Mouse (Mus musculus): Measurements from ENCODE around the gene Mief2. TPM values are rescaled to one million over a fixed set of nuclear protein-coding genes. Genes with fewer than 3 reads are reported as not detected.

Mief2 gene
- 24.5 and 24.6 TPM in 2 replicates for polyA plus RNA-seq (2012; rRNA removed; ENCODE audit: low replicate concordance)

GRCm38 (mm10) chr11:60728260-60728761 is at the start of gene Mief2:
Gene Mief2 (plus strand): TSS chr11:60728398.

GRCm38 (mm10) chr11:60699524-60700075 is 28.6 kb upstream of the Mief2 start, which contains the start of gene Llgl1:
Gene Llgl1 (plus strand): TSS chr11:60699723.

GRCm38 (mm10) chr11:60726601-60727391 is 1.4 kb upstream of the Mief2 start, which contains the start of gene Flii:
Gene Flii (minus strand): TSS chr11:60727263.

GRCm38 (mm10) chr11:60776829-60777740 is 48.9 kb downstream of the Mief2 start, which contains the start of the genes Top3a and Smcr8:
Gene Top3a (minus strand): TSS chr11:60777365.
Gene Smcr8 (plus strand): TSS chr11:60777524.

Other genes starting within 250 kb of the Mief2 start
- gene Alkbh5, start 192.0 kb upstream of the Mief2 start, polyA plus RNA-seq (2012; rRNA removed; ENCODE audit: low replicate concordance), result 32.2 and 34.9 TPM in 2 replicates
- 41.1 and 91.4 TPM in 2 replicates for gene Llgl1, start 28.7 kb upstream of the Mief2 start, polyA plus RNA-seq (2012; rRNA removed; ENCODE audit: low replicate concordance)
- gene Flii, start 1.1 kb upstream of the Mief2 start, polyA plus RNA-seq (2012; rRNA removed; ENCODE audit: low replicate concordance), result 210 and 237 TPM in 2 replicates
- gene Top3a, start 49.0 kb downstream of the Mief2 start, polyA plus RNA-seq (2012; rRNA removed; ENCODE audit: low replicate concordance), result 5.7 and 9.9 TPM in 2 replicates
- gene Smcr8, start 49.1 kb downstream of the Mief2 start, polyA plus RNA-seq (2012; rRNA removed; ENCODE audit: low replicate concordance), result 11.7 and 17.5 TPM in 2 replicates
- gene Shmt1, start 83.3 kb downstream of the Mief2 start, polyA plus RNA-seq (2012; rRNA removed; ENCODE audit: low replicate concordance), result 9.0 and 20.1 TPM in 2 replicates
- gene Dhrs7b, start 102.2 kb downstream of the Mief2 start, polyA plus RNA-seq (2012; rRNA removed; ENCODE audit: low replicate concordance), result 36.7 and 58.2 TPM in 2 replicates
- gene Tmem11, start 150.9 kb downstream of the Mief2 start, polyA plus RNA-seq (2012; rRNA removed; ENCODE audit: low replicate concordance), result 76.5 and 83.6 TPM in 2 replicates
- gene Natd1, start 186.4 kb downstream of the Mief2 start, polyA plus RNA-seq (2012; rRNA removed; ENCODE audit: low replicate concordance), result 54.2 and 62.5 TPM in 2 replicates
- gene Map2k3, start 203.6 kb downstream of the Mief2 start, polyA plus RNA-seq (2012; rRNA removed; ENCODE audit: low replicate concordance), result 36.1 and 58.0 TPM in 2 replicates